Mouse (Mus musculus) brain, embryonic 14.5 days (tissue): ENCODE measurements around the gene Lacc1.

Source experiments
- CTCF ChIP-seq: fragments of 200-500 bp; IDR thresholded peaks from 2 replicates; pipeline ENCODE4 v1.5.1; 2012; ENCODE audit warnings: inconsistent platforms, mild to moderate bottlenecking, moderate library complexity, borderline replicate concordance; ENCODE audit not compliant: insufficient read depth, insufficient read length; ENCODE audit errors: extremely low read depth
- POLR2A ChIP-seq: fragments of 200-500 bp; IDR thresholded peaks from 2 replicates; pipeline ENCODE4 v1.6.1; 2012; ENCODE audit warnings: mild to moderate bottlenecking, inconsistent platforms, borderline replicate concordance; ENCODE audit not compliant: poor library complexity, insufficient read depth, insufficient read length, severe bottlenecking; ENCODE audit errors: extremely low read depth

DNA sequence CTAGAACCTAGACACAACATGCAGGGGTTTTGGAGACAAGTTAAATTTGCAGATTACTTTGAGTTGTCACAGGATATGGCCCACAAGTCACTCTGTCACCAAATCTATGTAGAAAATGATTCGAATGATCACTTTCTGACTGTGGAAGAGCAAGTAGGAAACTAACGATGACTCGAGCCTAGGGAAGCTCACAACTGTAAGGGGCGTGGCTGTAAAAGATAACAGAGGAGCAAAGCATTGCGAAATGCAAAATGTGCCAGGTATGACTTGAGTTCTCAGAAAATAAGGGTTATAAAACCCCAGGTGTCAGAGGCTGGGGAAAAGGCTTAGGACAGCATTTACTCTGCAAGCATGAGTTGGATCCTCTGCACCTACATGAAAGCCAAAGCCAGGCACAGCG lies 19.5 kb downstream of the Lacc1 start:
- no peak for TF ChIP-seq CTCF
- TF ChIP-seq POLR2A: no peak
